Mouse (Mus musculus) hindbrain, embryonic 11.5 days (tissue): ENCODE results near the gene Lonp2. TPM values are rescaled to one million over a fixed set of nuclear protein-coding genes. Genes with fewer than 3 reads are reported as not detected.

Source experiments
- ATAC-seq: fragments of 200-750 bp; cut with Nextera tagmentation; 2 replicates; pipeline ENCODE4 v1.8.0; 2017; ENCODE audit warnings: mild to moderate bottlenecking, moderate TSS enrichment, moderate library complexity; ENCODE audit not compliant: low FRiP score
- DNase-seq: peaks from one replicate; pipeline ENCODE4 v3.0.0-alpha.2; 2015; ENCODE audit warnings: low spot score
- H3K27ac ChIP-seq: fragments of 300-500 bp; sonication (generic); 2 replicates; pipeline ENCODE4 v1.5.1; 2014; ENCODE audit warnings: mild to moderate bottlenecking, low read depth, low read length
- H3K27me3 ChIP-seq: fragments of 300-500 bp; sonication (generic); 2 replicates; pipeline ENCODE4 v1.6.1; 2014; ENCODE audit warnings: mild to moderate bottlenecking, low read length, moderate library complexity, mixed read lengths; ENCODE audit not compliant: control insufficient read depth, insufficient read depth
- H3K36me3 ChIP-seq: fragments of 300-500 bp; sonication (generic); 2 replicates; pipeline ENCODE4 v1.6.1; 2014; ENCODE audit warnings: mild to moderate bottlenecking, low read length, moderate library complexity, mixed read lengths; ENCODE audit not compliant: control insufficient read depth, insufficient read depth
- H3K4me1 ChIP-seq: fragments of 300-500 bp; sonication (generic); replicated peaks from 2 replicates; pipeline ENCODE4 v1.6.1; 2014; ENCODE audit warnings: low read length, mixed read lengths; ENCODE audit not compliant: control insufficient read depth, insufficient read depth
- H3K4me2 ChIP-seq: fragments of 300-500 bp; sonication (generic); replicated peaks from 2 replicates; pipeline ENCODE4 v1.6.1; 2014; ENCODE audit warnings: mild to moderate bottlenecking, low read depth, low read length
- H3K4me3 ChIP-seq: fragments of 300-500 bp; sonication (generic); 2 replicates; pipeline ENCODE4 v1.5.1; 2014; ENCODE audit warnings: low read depth, low read length
- H3K9ac ChIP-seq: fragments of 300-500 bp; sonication (generic); 2 replicates; pipeline ENCODE4 v1.6.1; 2014; ENCODE audit warnings: low read depth, low read length
- H3K9me3 ChIP-seq: fragments of 300-500 bp; sonication (generic); 2 replicates; pipeline ENCODE4 v1.6.1; 2016; ENCODE audit warnings: low read length; ENCODE audit not compliant: control insufficient read depth
- WGBS: fragments of 180-500 bp; shearing (Covaris S2); extraction: QIAGEN DNeasy Blood & Tissue Kit; methylation state at CpG from one replicate; pipeline ENCODE4 v1.1.7; 2014; 5-methylcytosine and 5-hydroxymethylcytosine counted together
- polyA plus RNA-seq: library from polyadenylated mRNA; unstranded; fragments of >200 nt; fragmentation: Nextera tagmentation; extraction: Ambion mirVana; gene quantifications from 2 replicates; pipeline ENCODE4 v1.2.1, GENCODE M21; 2014

Gene Lonp2
- polyA plus RNA-seq: 67.4 and 86.7 TPM in 2 replicates

GRCm38 (mm10) chr8:86623911-86624731 lies at the start of gene Lonp2:
Gene Lonp2, plus strand, starts transcription at chr8:86624043.
- Histone ChIP-seq H3K27me3 (no peaks in the 10 kb centered on the region), H3K4me2 (peak within 1 kb of the TSS; percentile 57), H3K4me3 (peak within 1 kb of the TSS; percentile 75), H3K9me3 (no peaks in the 10 kb centered on the region), H3K36me3 (no peaks in the 10 kb centered on the region), H3K9ac (peak within 1 kb of the TSS; percentile 68), H3K27ac (peak within 1 kb of the TSS; percentile 67), H3K4me1 (peaks cover 4% of the 10 kb centered on the region; the same call in 1 of the 2 replicates)
- ATAC-seq (peak; percentile 99), DNase-seq (peak; percentile 98)
- WGBS: under 1% methylated on average over 62 of the region's 62 CpGs

- no peak overlapping the region for H3K4me2 ChIP-seq
- H3K27me3 ChIP-seq: no peaks in the 10 kb centered on the region
- 76% methylated on average over 8 of the region's 8 CpGs for WGBS
- no peak overlapping the region for H3K9ac ChIP-seq
- no peaks in the 10 kb centered on the region for H3K36me3 ChIP-seq
- H3K9me3 ChIP-seq: no peaks in the 10 kb centered on the region
- H3K4me1 ChIP-seq: 0 out of 2 replicates have a peak, but pooled peaks cover 2% of the 10 kb centered on the region
- no peak for ATAC-seq
- H3K4me3 ChIP-seq: no peak overlapping the region
- no peak overlapping the region for H3K27ac ChIP-seq
- DNase-seq: no peak
Observed at GRCm38 (mm10) chr8:86577547-86577946, 46.3 kb upstream of the Lonp2 start.

- 0 out of 2 replicates have a peak, but pooled peaks cover 2% of the 10 kb centered on the region for H3K4me1 ChIP-seq
- no peak overlapping the region for H3K27ac ChIP-seq
- 56% methylated on average over 9 of the region's 9 CpGs for WGBS
- no peak overlapping the region for H3K4me3 ChIP-seq
- DNase-seq (no peak), ATAC-seq (no peak)
- no peak overlapping the region for H3K9ac ChIP-seq
- no peaks in the 10 kb centered on the region for H3K27me3 ChIP-seq
- H3K9me3 ChIP-seq: no peaks in the 10 kb centered on the region
- no peak overlapping the region for H3K4me2 ChIP-seq
- no peaks in the 10 kb centered on the region for H3K36me3 ChIP-seq
Observed at GRCm38 (mm10) chr8:86578076-86578475, 45.8 kb upstream of the Lonp2 start.

- H3K27me3 ChIP-seq: no peaks in the 10 kb centered on the region
- WGBS: 79% methylated on average over 8 of the region's 8 CpGs
Observed at GRCm38 (mm10) chr8:86578693-86579092, 45.1 kb upstream of the Lonp2 start.

GRCm38 (mm10) chr8:86580458-86580857 lies 43.4 kb upstream of the Lonp2 start, which contains the start of gene Abcc12:
Gene Abcc12, minus strand, starts transcription at chr8:86580686.
- Histone ChIP-seq H3K4me2 (no peak within 1 kb of the TSS), H3K36me3 (no peaks in the 10 kb centered on the region), H3K4me3 (no peak within 1 kb of the TSS), H3K9me3 (no peaks in the 10 kb centered on the region), H3K4me1 (0 out of 2 replicates have a peak, but pooled peaks cover 2% of the 10 kb centered on the region), H3K27ac (no peak within 1 kb of the TSS), H3K27me3 (no peaks in the 10 kb centered on the region), H3K9ac (no peak within 1 kb of the TSS)
- ATAC-seq (no peak), DNase-seq (no peak)

More at GRCm38 (mm10) chr8:86578693-86579092, 45.1 kb upstream of the Lonp2 start:
- H3K27ac ChIP-seq: no peak overlapping the region
- no peak overlapping the region for H3K4me2 ChIP-seq
- DNase-seq: no peak
- H3K4me1 ChIP-seq: 0 out of 2 replicates have a peak, but pooled peaks cover 2% of the 10 kb centered on the region
- H3K4me3 ChIP-seq: no peak overlapping the region
- H3K36me3 ChIP-seq: no peaks in the 10 kb centered on the region
- ATAC-seq: no peak
- H3K9me3 ChIP-seq: no peaks in the 10 kb centered on the region
- no peak overlapping the region for H3K9ac ChIP-seq

GRCm38 (mm10) chr8:86581921-86582331 lies 41.9 kb upstream of the Lonp2 start:
- Histone ChIP-seq H3K36me3 (no peaks in the 10 kb centered on the region), H3K9ac (no peak overlapping the region), H3K27ac (no peak overlapping the region), H3K27me3 (no peaks in the 10 kb centered on the region), H3K4me1 (0 out of 2 replicates have a peak, but pooled peaks cover 2% of the 10 kb centered on the region), H3K9me3 (no peaks in the 10 kb centered on the region), H3K4me3 (no peak overlapping the region), H3K4me2 (no peak overlapping the region)
- no peak for DNase-seq
- 91% methylated on average over 4 of the region's 4 CpGs for WGBS
- ATAC-seq: no peak

- Histone ChIP-seq H3K36me3 (no peaks in the 10 kb centered on the region), H3K4me2 (peak overlapping the region; percentile 67), H3K27me3 (no peaks in the 10 kb centered on the region), H3K4me1 (no peaks in the 10 kb centered on the region), H3K4me3 (peak overlapping the region; percentile 40), H3K9ac (peak overlapping the region; percentile 54), H3K27ac (no peak overlapping the region), H3K9me3 (no peaks in the 10 kb centered on the region)
- WGBS: 7% methylated on average over 11 of the region's 11 CpGs
- peak; percentile 90 for DNase-seq
- peak; percentile 76 for ATAC-seq
Observed at GRCm38 (mm10) chr8:86585118-86585517, 38.7 kb upstream of the Lonp2 start.

GRCm38 (mm10) chr8:86585532-86585931 lies 38.3 kb upstream of the Lonp2 start:
- Histone ChIP-seq H3K4me1 (no peaks in the 10 kb centered on the region), H3K4me2 (peak overlapping the region; percentile 67), H3K4me3 (peak overlapping the region; percentile 40), H3K36me3 (no peaks in the 10 kb centered on the region), H3K27ac (no peak overlapping the region), H3K9me3 (no peaks in the 10 kb centered on the region), H3K9ac (peak overlapping the region; percentile 54), H3K27me3 (no peaks in the 10 kb centered on the region)
- WGBS: 2% methylated on average over 16 of the region's 16 CpGs
- ATAC-seq: peak; percentile 76
- DNase-seq: peak; percentile 88

- Histone ChIP-seq H3K9ac (no peak overlapping the region), H3K4me2 (no peak overlapping the region), H3K4me3 (no peak overlapping the region), H3K36me3 (no peaks in the 10 kb centered on the region), H3K4me1 (no peaks in the 10 kb centered on the region), H3K27ac (no peak overlapping the region), H3K27me3 (no peaks in the 10 kb centered on the region), H3K9me3 (no peaks in the 10 kb centered on the region)
- DNase-seq (no peak), ATAC-seq (no peak)
- WGBS: 45% methylated on average over 5 of the region's 5 CpGs
Observed at GRCm38 (mm10) chr8:86586058-86586457, 37.8 kb upstream of the Lonp2 start.
